Comparison of ENCODE assay signal across 8 mouse cellular contexts in the genomic region with DNA sequence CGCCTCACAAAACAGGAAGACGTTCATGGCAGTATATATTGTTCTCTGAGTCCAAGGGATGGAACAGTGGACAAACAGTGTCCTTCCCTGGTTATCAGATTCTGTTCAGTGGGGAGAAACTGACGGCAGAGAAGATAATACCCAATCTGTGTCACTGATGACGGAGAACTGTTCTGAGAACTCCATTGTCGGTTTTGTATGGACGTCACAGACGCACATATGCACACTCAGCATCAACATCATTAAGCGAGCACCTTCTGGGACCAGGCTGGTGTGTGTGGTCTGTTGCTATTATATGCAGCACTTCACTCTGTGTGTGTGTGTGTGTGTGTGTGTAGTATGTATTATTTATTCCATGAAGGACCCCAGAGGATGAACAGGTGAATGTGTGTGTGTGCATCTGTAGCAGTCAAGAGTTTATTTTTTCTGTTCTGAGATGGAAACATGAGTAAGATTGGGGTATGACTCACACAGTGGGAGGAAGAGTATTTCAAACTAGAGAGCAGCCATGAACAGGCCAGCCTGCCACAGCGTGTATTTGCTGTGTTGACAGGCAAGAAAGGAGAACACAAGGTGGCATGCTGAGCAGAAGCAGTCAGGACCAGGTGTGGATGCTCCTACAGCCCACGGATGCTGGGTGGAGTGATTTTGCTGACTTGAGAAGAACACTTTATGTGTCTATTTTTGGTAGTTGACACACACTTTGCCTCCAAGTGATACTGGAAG. TPM values are rescaled to one million over a fixed set of nuclear protein-coding genes. Genes with fewer than 3 reads are reported as not detected.
A peak's percentile ranks its signal among the peaks of the same experiment; 100 is the strongest.
DNase-seq lines count a peak whose midpoint lies in the region; ATAC-seq and TF ChIP-seq lines count a peak whose summit lies in the region.

No protein-coding gene starts in this region.

- H3K4me3 ChIP-seq in gastrocnemius, adult 2 months: peak overlapping the region; percentile 97
- peak overlapping the region; percentile 76 for H3K4me3 ChIP-seq in hindbrain, postnatal 0 days (ENCODE audit: low read length)
- peak overlapping the region; percentile 89 for H3K4me3 ChIP-seq in midbrain, embryonic 15.5 days

- peak; percentile 27; the same call in 1 of the 2 replicates for ATAC-seq in hindbrain, postnatal 0 days
- ATAC-seq in midbrain, embryonic 15.5 days (replicated peaks): 0 out of 2 replicates have a peak, but pooled peaks have one; percentile 24

- H3K4me1 ChIP-seq in hindbrain, postnatal 0 days (ENCODE audit: insufficient read depth, low read length): 0 out of 2 replicates have a peak, but pooled peaks cover 8% of the 10 kb centered on the region
- peaks cover 18% of the 10 kb centered on the region for H3K4me1 ChIP-seq in midbrain, embryonic 15.5 days

- intact Hi-C loops in gastrocnemius, adult 2 months (cut with DNase I): no loop called here

- H3K4me2 ChIP-seq in hindbrain, postnatal 0 days (ENCODE audit: low read depth, low read length): peak overlapping the region; percentile 63
- H3K4me2 ChIP-seq in midbrain, embryonic 15.5 days: peak overlapping the region; percentile 67

- H3K27ac ChIP-seq in gastrocnemius, adult 2 months: peak overlapping the region; percentile 98
- H3K27ac ChIP-seq in hindbrain, postnatal 0 days: peak overlapping the region; percentile 84
- peak overlapping the region; percentile 89 for H3K27ac ChIP-seq in midbrain, embryonic 15.5 days

- H3K9ac ChIP-seq in hindbrain, postnatal 0 days (replicated peaks; ENCODE audit: low read length): peak overlapping the region; percentile 66
- H3K9ac ChIP-seq in midbrain, embryonic 15.5 days: peak overlapping the region; percentile 84

- DNase-seq in gastrocnemius, adult 2 months: no peak
- DNase-seq in gastrocnemius, adult 18-20 months (ENCODE audit: low spot score): no peak
- DNase-seq in right cerebral cortex, postnatal 25 days: peak; percentile 46
- DNase-seq in right cerebral cortex, postnatal 14 days: no peak
- DNase-seq in hindbrain, postnatal 0 days (ENCODE audit: low spot score): peak; percentile 26
- no peak for DNase-seq in spleen, adult 12 weeks (ENCODE audit: low spot score)
- DNase-seq in c-Kit-positive CD71-positive TER-119-positive erythroid progenitor cells, embryonic 14.5 days (ENCODE audit: low spot score): no peak

- no peaks in the 10 kb centered on the region for H3K27me3 ChIP-seq in hindbrain, postnatal 0 days (ENCODE audit: insufficient read depth, low read length)
- no peaks in the 10 kb centered on the region for H3K27me3 ChIP-seq in midbrain, embryonic 15.5 days (replicated peaks)

- 42% methylated on average over 10 of the region's 10 CpGs for WGBS in hindbrain, postnatal 0 days
- WGBS in midbrain, embryonic 15.5 days: 45% methylated on average over 10 of the region's 10 CpGs

- H3K36me3 ChIP-seq in hindbrain, postnatal 0 days (ENCODE audit: insufficient read depth, low read length): no peaks in the 10 kb centered on the region
- H3K36me3 ChIP-seq in midbrain, embryonic 15.5 days (replicated peaks): no peaks in the 10 kb centered on the region

- no peaks in the 10 kb centered on the region for H3K9me3 ChIP-seq in hindbrain, postnatal 0 days (ENCODE audit: low read length)
- H3K9me3 ChIP-seq in midbrain, embryonic 15.5 days: no peaks in the 10 kb centered on the region

- no peak for TF ChIP-seq CTCF in gastrocnemius, adult 2 months (IDR thresholded peaks at IDR 0.05)
- no peak for TF ChIP-seq CTCF in hindbrain, postnatal 0 days (IDR thresholded peaks at IDR 0.05; ENCODE audit: low read depth)

RNA-seq across cellular contexts. Expression of a gene that starts 1.0 kb away (rescaled TPM):
- total RNA-seq in gastrocnemius, adult 2 months (2021): under 1 TPM in 1 of 2 experiments, not detected in 1; 0.20 TPM
- total RNA-seq in gastrocnemius, adult 18-20 months (2021): under 1 TPM; 0.21 to 0.46 TPM
- 0.52 and 2.4 TPM in 2 replicates for total RNA-seq in hindbrain, postnatal 0 days (2014; rRNA removed)
- 0.09 and 0.34 TPM in 2 replicates for polyA plus RNA-seq in hindbrain, postnatal 0 days (2015; fragmentation: Nextera tagmentation; extraction: Ambion mirVana)
- 0.30 and 0.36 TPM in 2 replicates for polyA plus RNA-seq in midbrain, embryonic 15.5 days (2015; fragmentation: Nextera tagmentation; extraction: Ambion mirVana)

RNA-seq across cellular contexts. Expression of a gene that starts 1.1 kb away (rescaled TPM):
- total RNA-seq in gastrocnemius, adult 2 months (2021): 100 to 1,000 TPM; 579 to 815 TPM
- total RNA-seq in gastrocnemius, adult 18-20 months (2021): 100 to 1,000 TPM; 750 to 787 TPM
- total RNA-seq in hindbrain, postnatal 0 days (2014; rRNA removed): 126 and 135 TPM in 2 replicates
- polyA plus RNA-seq in hindbrain, postnatal 0 days (2015; fragmentation: Nextera tagmentation; extraction: Ambion mirVana): 449 and 470 TPM in 2 replicates
- 365 and 370 TPM in 2 replicates for polyA plus RNA-seq in midbrain, embryonic 15.5 days (2015; fragmentation: Nextera tagmentation; extraction: Ambion mirVana)

Comparison
In these comparisons a context has a peak if more than half of its experiments do, and no peak if none do; other contexts are left out.
1. DNase-seq: peak in right cerebral cortex, postnatal 25 days (single experiment) and hindbrain, postnatal 0 days (single experiment); none in gastrocnemius, adult 2 months (single experiment), gastrocnemius, adult 18-20 months (single experiment), right cerebral cortex, postnatal 14 days (single experiment), spleen, adult 12 weeks (single experiment) and c-Kit-positive CD71-positive TER-119-positive erythroid progenitor cells, embryonic 14.5 days (single experiment).
2. Peak in every context shown above with its lines, with median percentiles within 50 percentile points of each other: H3K27ac ChIP-seq and H3K4me3 ChIP-seq.